Mouse (Mus musculus) hematopoietic stem cell, adult 5-6 weeks (primary cell): ENCODE results near the gene Pcmt1. TPM values are rescaled to one million over a fixed set of nuclear protein-coding genes. Genes with fewer than 3 reads are reported as not detected.

ENCODE experiments used
- total RNA-seq: library from RNA; stranded (forward); fragments of 172-1452, 232-1000 nt; gene quantifications from 2 replicates; pipeline ENCODE4 v1.2.3, GENCODE M21; 2017

Gene Pcmt1
- total RNA-seq, 1 experiment from 2014 or later: 75.1 TPM

Other genes starting within 250 kb of the Pcmt1 start
- gene Ulbp1, start 207.5 kb downstream of the Pcmt1 start, total RNA-seq: 30.0 and 30.7 TPM in 2 replicates
- gene Lrp11, start 91.3 kb downstream of the Pcmt1 start, total RNA-seq: 1.2 and 1.3 TPM in 2 replicates
- 25.8 and 26.9 TPM in 2 replicates for gene Nup43, start 13.6 kb downstream of the Pcmt1 start, total RNA-seq
- 26.0 and 28.7 TPM in 2 replicates for gene Lats1, start 78 bp upstream of the Pcmt1 start, total RNA-seq
- 57.5 and 65.4 TPM in 2 replicates for gene Katna1, start 44.9 kb upstream of the Pcmt1 start, total RNA-seq
- 56.9 and 73.2 TPM in 2 replicates for gene Ginm1, start 111.7 kb upstream of the Pcmt1 start, total RNA-seq
- 99.6 and 101 TPM in 2 replicates for gene Ppil4, start 111.8 kb upstream of the Pcmt1 start, total RNA-seq
- gene Zc3h12d, start 151.3 kb upstream of the Pcmt1 start, total RNA-seq: 1.4 and 2.8 TPM in 2 replicates